Mouse (Mus musculus) CH12.LX (cell line): ENCODE results near the gene Hist1h2ap.

ENCODE experiments used
- ELF1 ChIP-seq: IDR thresholded peaks from 2 replicates; pipeline ENCODE4 v1.6.1; 2014; ENCODE audit warnings: low read depth, mild to moderate bottlenecking, inconsistent platforms, low read length, improper control_type of control experiment
- MAZ ChIP-seq: IDR thresholded peaks from 2 replicates; pipeline ENCODE4 v1.6.1; 2012; ENCODE audit warnings: low read depth, mild to moderate bottlenecking, inconsistent platforms, low read length, improper control_type of control experiment, moderate library complexity
- POLR2A ChIP-seq: IDR thresholded peaks from 2 replicates; pipeline ENCODE4 v1.6.1; 2011; ENCODE audit warnings: low read depth, mild to moderate bottlenecking, improper control_type of control experiment, low read length
- TCF12 ChIP-seq: IDR thresholded peaks from 2 replicates; pipeline ENCODE4 v1.6.1; 2014; ENCODE audit warnings: low read depth, mild to moderate bottlenecking, inconsistent platforms, low read length, improper control_type of control experiment
- USF1 ChIP-seq: IDR thresholded peaks from 2 replicates; pipeline ENCODE4 v1.6.1; 2014; ENCODE audit warnings: low read depth, mild to moderate bottlenecking, inconsistent platforms, low read length, improper control_type of control experiment
- ZKSCAN1 ChIP-seq: IDR thresholded peaks from 2 replicates; pipeline ENCODE4 v1.6.1; 2012; ENCODE audit warnings: low read depth, inconsistent platforms, low read length, improper control_type of control experiment, borderline replicate concordance
- ZMIZ1 ChIP-seq: IDR thresholded peaks from 2 replicates; pipeline ENCODE4 v1.6.1; 2012; ENCODE audit warnings: low read depth, mild to moderate bottlenecking, inconsistent platforms, low read length, improper control_type of control experiment

GRCm38 (mm10) chr13:21787760-21788593 lies 45.3 kb downstream of the Hist1h2ap start:
- no peak for TF ChIP-seq ELF1
- TF ChIP-seq TCF12 = no peak
- TF ChIP-seq ZMIZ1 = peak; percentile 42; the same call in 1 of the 2 replicates
- no peak for TF ChIP-seq ZKSCAN1
- peak; percentile 65 for TF ChIP-seq POLR2A
- no peak for TF ChIP-seq MAZ
- no peak for TF ChIP-seq USF1
